Mouse (Mus musculus): Measurements from ENCODE around the gene Ccdc32. TPM values are rescaled to one million over a fixed set of nuclear protein-coding genes. Genes with fewer than 3 reads are reported as not detected.

The Ccdc32 gene
- total RNA-seq, 4 experiments from 2014 or later = 9.5 to 13.6 (median 11.9) TPM

Other genes with a start within 250 kb of the Ccdc32 start
- under 1 TPM in 3 of 4 experiments, not detected in 1; 0.09 to 0.14 (median 0.09) TPM for gene Disp2, start 249.7 kb downstream of the Ccdc32 start, total RNA-seq (2022)
- 1 to 10 TPM in 2 of 4 experiments, under 1 TPM in 2; 0.22 to 1.1 (median 0.79) TPM for gene Knstrn, start 215.4 kb downstream of the Ccdc32 start, total RNA-seq (2022)
- gene Ivd, start 167.4 kb downstream of the Ccdc32 start, total RNA-seq (2022) = 100 to 1,000 TPM; 383 to 490 (median 481) TPM
- gene Bahd1, start 129.0 kb downstream of the Ccdc32 start, total RNA-seq (2022) = 10 to 100 TPM; 14.0 to 21.2 (median 15.9) TPM
- 1 to 10 TPM; 5.7 to 9.2 (median 8.4) TPM for gene Chst14, start 102.9 kb downstream of the Ccdc32 start, total RNA-seq (2022)
- 1 to 10 TPM; 4.2 to 4.7 (median 4.5) TPM for gene Rpusd2, start 5.4 kb upstream of the Ccdc32 start, total RNA-seq (2022)
- under 1 TPM; 0.12 to 0.92 (median 0.24) TPM for gene Knl1, start 17.7 kb upstream of the Ccdc32 start, total RNA-seq (2022)
- under 1 TPM; 0.22 to 0.60 (median 0.28) TPM for gene Rad51, start 83.4 kb upstream of the Ccdc32 start, total RNA-seq (2022)
- gene Rmdn3, start 127.6 kb upstream of the Ccdc32 start, total RNA-seq (2022) = 10 to 100 TPM; 15.3 to 25.2 (median 17.5) TPM
- gene Gchfr, start 138.4 kb upstream of the Ccdc32 start, total RNA-seq (2022) = 10 to 100 TPM; 10.9 to 12.5 (median 11.4) TPM
- not detected for gene Gm14137, start 145.1 kb upstream of the Ccdc32 start, total RNA-seq (2022)
- 10 to 100 TPM in 2 of 4 experiments, 1 to 10 TPM in 2; 7.8 to 14.3 (median 10.0) TPM for gene Zfyve19, start 179.2 kb upstream of the Ccdc32 start, total RNA-seq (2022)
- gene Dnajc17, start 179.4 kb upstream of the Ccdc32 start, total RNA-seq (2022) = 10 to 100 TPM in 1 of 4 experiments, 1 to 10 TPM in 3; 7.6 to 11.2 (median 9.0) TPM
- not detected for gene Ppp1r14d, start 200.5 kb upstream of the Ccdc32 start, total RNA-seq (2022)
- gene Spint1, start 208.0 kb upstream of the Ccdc32 start, total RNA-seq (2022) = under 1 TPM in 1 of 4 experiments, not detected in 3; 0.14 TPM
- not detected for gene Rhov, start 241.9 kb upstream of the Ccdc32 start, total RNA-seq (2022)